Mouse (Mus musculus) embryonic facial prominence, embryonic 15.5 days (tissue): ENCODE measurements around the gene Fstl4. TPM values are rescaled to one million over a fixed set of nuclear protein-coding genes. Genes with fewer than 3 reads are reported as not detected.
A peak's percentile ranks its signal among the peaks of the same experiment; 100 is the strongest.
"Not testable (repeated sequence)": the region's sequence is repeated elsewhere in the genome, so short reads cannot be mapped to it uniquely, and the experiment has no call there.

Experiments used
- ATAC-seq: fragments of 200-750 bp; cut with Nextera tagmentation; 2 replicates; pipeline ENCODE4 v1.8.0; 2017; ENCODE audit warnings: low read depth, moderate TSS enrichment; ENCODE audit not compliant: insufficient number of reproducible peaks, low FRiP score, low TSS enrichment
- H3K27ac ChIP-seq: fragments of 300-500 bp; sonication (generic); replicated peaks from 2 replicates; pipeline ENCODE4 v1.5.1; 2015; ENCODE audit warnings: mild to moderate bottlenecking, inconsistent platforms
- H3K27me3 ChIP-seq: fragments of 300-500 bp; sonication (generic); 2 replicates; pipeline ENCODE4 v1.6.1; 2015; ENCODE audit warnings: inconsistent platforms
- H3K36me3 ChIP-seq: fragments of 300-500 bp; sonication (generic); 2 replicates; pipeline ENCODE4 v1.6.1; 2015; ENCODE audit warnings: mild to moderate bottlenecking, inconsistent platforms
- H3K4me1 ChIP-seq: fragments of 300-500 bp; sonication (generic); 2 replicates; pipeline ENCODE4 v1.6.1; 2015; ENCODE audit warnings: inconsistent platforms
- H3K4me2 ChIP-seq: fragments of 300-500 bp; sonication (generic); replicated peaks from 2 replicates; pipeline ENCODE4 v1.6.1; 2015; ENCODE audit warnings: mild to moderate bottlenecking, inconsistent platforms
- H3K4me3 ChIP-seq: fragments of 300-500 bp; sonication (generic); replicated peaks from 2 replicates; pipeline ENCODE4 v1.5.1; 2015; ENCODE audit warnings: mild to moderate bottlenecking, inconsistent platforms
- H3K9ac ChIP-seq: fragments of 300-500 bp; sonication (generic); 2 replicates; pipeline ENCODE4 v1.6.1; 2015; ENCODE audit warnings: inconsistent platforms
- H3K9me3 ChIP-seq: fragments of 300-500 bp; sonication (generic); replicated peaks from 2 replicates; pipeline ENCODE4 v1.6.1; 2016; ENCODE audit warnings: inconsistent platforms
- WGBS: fragments of 180-500 bp; shearing (Covaris S2); methylation state at CpG from one replicate; pipeline ENCODE4 v1.1.7; 2015; 5-methylcytosine and 5-hydroxymethylcytosine counted together
- polyA plus RNA-seq: library from polyadenylated mRNA; unstranded; fragments of >200 nt; fragmentation: Nextera tagmentation; extraction: Ambion mirVana; gene quantifications from 2 replicates; pipeline ENCODE4 v1.2.1, GENCODE M21; 2015

Gene Fstl4
- polyA plus RNA-seq, 1 experiment from 2014 or later = 3.1 TPM

GRCm38 (mm10) chr11:53067699-53068478 lies 303.5 kb downstream of the Fstl4 start:
- H3K27ac ChIP-seq = no peak overlapping the region
- no peaks in the 10 kb centered on the region for H3K9me3 ChIP-seq
- peak; percentile 27; the same call in 1 of the 2 replicates for ATAC-seq

GRCm38 (mm10) chr11:53068479-53069065 lies 304.1 kb downstream of the Fstl4 start:
- Histone ChIP-seq H3K4me3 (no peak overlapping the region), H3K4me1 (0 out of 2 replicates have a peak, but pooled peaks cover 7% of the 10 kb centered on the region), H3K9me3 (no peaks in the 10 kb centered on the region), H3K27ac (no peak overlapping the region), H3K9ac (no peak overlapping the region), H3K36me3 (no peaks in the 10 kb centered on the region), H3K4me2 (no peak overlapping the region), H3K27me3 (peaks cover 3% of the 10 kb centered on the region; the same call in 1 of the 2 replicates)
- 37% methylated on average over 16 of the region's 16 CpGs for WGBS
- ATAC-seq = peak; percentile 36

More at GRCm38 (mm10) chr11:53067699-53068478, 303.5 kb downstream of the Fstl4 start:
- Histone ChIP-seq H3K27me3 (peaks cover 3% of the 10 kb centered on the region; the same call in 1 of the 2 replicates), H3K36me3 (no peaks in the 10 kb centered on the region), H3K4me1 (0 out of 2 replicates have a peak, but pooled peaks cover 7% of the 10 kb centered on the region), H3K4me2 (no peak overlapping the region), H3K4me3 (no peak overlapping the region), H3K9ac (no peak overlapping the region)
- WGBS = 44% methylated on average over 14 of the region's 14 CpGs

GRCm38 (mm10) chr11:53069751-53070150 lies 305.3 kb downstream of the Fstl4 start:
- H3K4me3 ChIP-seq = no peak overlapping the region
- no peaks in the 10 kb centered on the region for H3K36me3 ChIP-seq
- 0 out of 2 replicates have a peak, but pooled peaks cover 3% of the 10 kb centered on the region for H3K27me3 ChIP-seq
- ATAC-seq = no peak
- no peak overlapping the region for H3K4me2 ChIP-seq
- H3K4me1 ChIP-seq = 0 out of 2 replicates have a peak, but pooled peaks cover 7% of the 10 kb centered on the region
- WGBS = 41% methylated on average over 6 of the region's 6 CpGs
- no peak overlapping the region for H3K9ac ChIP-seq
- H3K27ac ChIP-seq = no peak overlapping the region
- H3K9me3 ChIP-seq = no peaks in the 10 kb centered on the region

GRCm38 (mm10) chr11:53071602-53072001 lies 307.2 kb downstream of the Fstl4 start:
- H3K4me2 ChIP-seq = no peak overlapping the region
- H3K27ac ChIP-seq = no peak overlapping the region
- no peak for ATAC-seq
- H3K9me3 ChIP-seq = no peaks in the 10 kb centered on the region
- H3K9ac ChIP-seq = no peak overlapping the region
- WGBS = 83% methylated on average over 1 of the region's 1 CpGs
- 0 out of 2 replicates have a peak, but pooled peaks cover 7% of the 10 kb centered on the region for H3K4me1 ChIP-seq
- no peaks in the 10 kb centered on the region for H3K36me3 ChIP-seq
- no peak overlapping the region for H3K4me3 ChIP-seq
- H3K27me3 ChIP-seq = no peaks in the 10 kb centered on the region

- Histone ChIP-seq H3K4me2 (no peak overlapping the region), H3K36me3 (no peaks in the 10 kb centered on the region), H3K9ac (no peak overlapping the region), H3K27me3 (no peaks in the 10 kb centered on the region; the same call in 1 of the 2 replicates), H3K27ac (no peak overlapping the region), H3K4me3 (no peak overlapping the region), H3K9me3 (peaks cover 5% of the 10 kb centered on the region; the same call in 1 of the 2 replicates), H3K4me1 (no peaks in the 10 kb centered on the region)
- no peak for ATAC-seq
- WGBS = 79% methylated on average over 7 of the region's 7 CpGs
Observed at GRCm38 (mm10) chr11:53077641-53078040, 313.2 kb downstream of the Fstl4 start.

GRCm38 (mm10) chr11:53078419-53079334 lies 314.2 kb downstream of the Fstl4 start:
- no peak overlapping the region for H3K27ac ChIP-seq
- no peak overlapping the region for H3K4me2 ChIP-seq
- ATAC-seq = no peak; the same call in 1 of the 2 replicates
- peaks cover 5% of the 10 kb centered on the region; the same call in 1 of the 2 replicates for H3K9me3 ChIP-seq
- H3K4me3 ChIP-seq = no peak overlapping the region
- no peaks in the 10 kb centered on the region; the same call in 1 of the 2 replicates for H3K27me3 ChIP-seq
- H3K4me1 ChIP-seq = no peaks in the 10 kb centered on the region
- H3K9ac ChIP-seq = no peak overlapping the region
- 67% methylated on average over 7 of the region's 7 CpGs for WGBS
- no peaks in the 10 kb centered on the region for H3K36me3 ChIP-seq

DNA sequence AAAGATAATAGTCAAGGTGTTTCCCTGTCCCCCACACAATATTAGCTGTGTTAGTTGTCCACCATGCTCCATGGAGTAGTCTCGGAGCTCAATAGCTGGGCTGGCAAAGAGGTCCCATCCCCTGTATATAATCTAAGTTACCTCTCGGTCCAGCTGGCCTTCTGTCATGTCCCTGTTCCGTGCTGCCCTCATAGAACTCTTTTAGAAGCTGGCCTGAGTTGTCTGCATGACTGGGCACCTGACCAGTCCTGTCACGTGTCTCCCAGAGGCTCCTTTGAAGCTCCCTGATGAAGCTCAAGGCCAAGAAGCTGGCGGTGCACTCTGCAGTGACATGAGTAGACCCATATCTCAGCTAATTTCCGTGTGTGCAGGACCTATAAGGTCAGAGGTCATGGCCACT lies 316.9 kb downstream of the Fstl4 start:
- Histone ChIP-seq H3K4me1 (no peaks in the 10 kb centered on the region), H3K36me3 (no peaks in the 10 kb centered on the region), H3K27me3 (no peaks in the 10 kb centered on the region; the same call in none of the 2 replicates), H3K4me2 (no peak overlapping the region), H3K27ac (no peak overlapping the region), H3K4me3 (no peak overlapping the region), H3K9me3 (peaks cover 5% of the 10 kb centered on the region; the same call in 1 of the 2 replicates), H3K9ac (no peak overlapping the region)
- 82% methylated on average over 6 of the region's 6 CpGs for WGBS
- no peak for ATAC-seq

GRCm38 (mm10) chr11:53085367-53085766 lies 320.9 kb downstream of the Fstl4 start:
- Histone ChIP-seq H3K9me3 (no peaks in the 10 kb centered on the region), H3K4me1 (no peaks in the 10 kb centered on the region), H3K27me3 (no peaks in the 10 kb centered on the region; the same call in 1 of the 2 replicates), H3K9ac (no peak overlapping the region), H3K36me3 (no peaks in the 10 kb centered on the region), H3K27ac (no peak overlapping the region), H3K4me2 (no peak overlapping the region), H3K4me3 (no peak overlapping the region)
- 67% methylated on average over 6 of the region's 6 CpGs for WGBS
- ATAC-seq = no peak

DNA sequence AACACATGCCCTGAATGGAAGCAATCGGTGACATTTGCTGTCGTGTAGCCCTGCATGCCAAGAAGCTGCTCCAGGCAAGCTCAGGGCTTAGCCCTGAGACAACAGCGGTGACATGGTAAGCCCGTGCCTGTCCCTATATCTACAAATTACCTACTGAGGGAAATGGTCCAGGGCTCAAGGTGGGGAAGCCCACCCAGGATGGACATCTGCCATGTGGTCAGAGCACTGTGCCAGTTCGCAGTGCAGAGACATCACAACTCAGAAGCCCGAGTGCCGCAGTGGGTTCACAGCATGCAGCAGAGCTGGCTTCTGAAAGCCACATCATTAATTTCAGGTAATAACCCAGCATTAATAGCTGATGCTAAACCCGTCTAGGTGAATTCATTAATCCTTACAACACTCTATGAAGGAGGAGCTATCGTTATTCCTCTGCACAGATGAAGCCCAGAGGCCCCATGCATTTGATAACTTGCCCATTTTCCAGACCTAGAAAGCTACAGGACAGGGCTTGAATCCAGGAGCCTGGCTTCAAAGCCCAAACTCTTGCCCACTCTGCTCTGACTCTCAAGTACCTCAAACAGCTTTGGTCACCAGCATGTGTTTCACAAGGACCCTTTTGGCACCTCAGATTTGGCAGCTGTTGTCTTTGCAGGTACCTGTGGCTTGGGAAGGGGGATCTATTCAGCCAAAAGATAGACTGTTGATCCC lies 321.6 kb downstream of the Fstl4 start:
- Histone ChIP-seq H3K4me3 (no peak overlapping the region), H3K36me3 (no peaks in the 10 kb centered on the region), H3K4me2 (no peak overlapping the region), H3K4me1 (peaks cover 3% of the 10 kb centered on the region; the same call in 1 of the 2 replicates), H3K27ac (no peak overlapping the region), H3K9ac (no peak overlapping the region), H3K9me3 (no peaks in the 10 kb centered on the region), H3K27me3 (no peaks in the 10 kb centered on the region; the same call in 1 of the 2 replicates)
- ATAC-seq = no peak
- WGBS = 75% methylated on average over 9 of the region's 9 CpGs

DNA sequence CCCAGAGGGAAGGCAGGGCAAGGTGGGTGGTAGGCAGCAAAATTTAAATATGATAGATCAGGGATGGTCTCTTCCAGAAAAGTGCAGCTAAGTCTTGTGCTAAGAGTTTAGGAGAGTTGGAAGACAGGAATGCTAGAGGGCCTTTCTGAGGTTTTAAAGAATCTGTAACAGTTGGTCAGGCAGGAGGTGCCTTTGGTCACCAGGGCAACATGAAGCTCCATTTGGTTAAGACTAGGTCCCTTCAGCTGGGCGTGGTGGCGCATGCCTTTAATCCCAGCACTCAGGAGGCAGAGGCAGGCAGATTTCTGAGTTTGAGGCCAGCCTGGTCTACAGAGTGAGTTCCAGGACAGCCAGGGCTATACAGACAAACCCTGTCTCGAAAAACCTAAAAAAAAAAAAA lies 323.5 kb downstream of the Fstl4 start:
- H3K4me1 ChIP-seq = peaks cover 19% of the 10 kb centered on the region
- not testable (repeated sequence) for H3K27ac ChIP-seq, H3K4me2 ChIP-seq, H3K27me3 ChIP-seq, ATAC-seq, H3K4me3 ChIP-seq, H3K9me3 ChIP-seq, H3K9ac ChIP-seq, H3K36me3 ChIP-seq
- 75% methylated on average over 3 of the region's 3 CpGs for WGBS
